Mouse (Mus musculus): ENCODE results near the gene Tarbp2.

- TF ChIP-seq CTCF (IDR thresholded peaks at IDR 0.05; ENCODE audit: borderline replicate concordance, insufficient read depth, low read depth, low read length) (no peak), POLR2A (IDR thresholded peaks at IDR 0.05; ENCODE audit: borderline replicate concordance, insufficient read depth, low read length) (no peak)
Measured at GRCm38 (mm10) chr15:102505770-102506463, 12.1 kb upstream of the Tarbp2 start.
